Mouse (Mus musculus): ENCODE measurements around the gene Vmn2r70.

Gene Vmn2r70

DNA sequence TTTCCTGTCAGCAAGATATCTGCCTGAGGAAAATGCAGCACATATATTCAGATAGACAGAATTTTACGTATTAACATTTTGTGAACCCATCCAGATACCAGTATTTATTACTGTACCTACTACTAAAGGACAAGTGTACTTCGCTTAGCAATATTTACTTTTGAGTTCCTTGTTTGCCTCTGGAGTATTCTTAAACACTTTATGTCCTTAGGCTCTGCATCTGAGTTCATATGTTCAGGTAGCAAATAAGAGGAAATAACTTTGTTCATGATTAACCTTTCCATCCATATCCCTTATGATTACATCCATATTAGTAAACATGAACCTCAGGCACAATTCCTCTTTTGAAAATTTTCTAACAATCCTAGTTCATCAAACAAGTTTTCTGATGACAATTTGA is at the start of gene Vmn2r70:
Gene Vmn2r70 (minus strand): TSS at position 101 of the 400 bp plus-strand sequence.
- no peak for DNase-seq (ENCODE audit: low spot score in 2 of 2)

DNA sequence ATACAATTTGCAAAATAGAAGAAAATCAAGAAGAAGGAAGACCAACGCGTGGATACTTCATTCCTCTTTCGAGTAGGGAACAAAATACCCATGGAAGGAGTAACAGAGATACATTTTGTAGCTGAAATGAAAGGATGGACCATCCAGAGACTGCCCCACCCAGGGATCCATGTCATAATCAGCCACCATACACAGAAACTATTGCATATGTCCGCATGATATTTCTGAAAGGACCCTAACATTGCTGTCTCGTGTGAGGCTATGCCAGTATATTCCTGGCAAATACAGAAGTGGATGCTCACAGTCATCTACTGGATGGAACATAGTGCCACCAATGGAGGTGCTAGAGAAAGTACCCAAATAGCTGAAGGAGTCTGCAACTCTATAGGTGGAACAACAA is 6.2 kb downstream of the Vmn2r70 start, which contains the start of gene Vmn2r71:
Gene Vmn2r71 (plus strand): TSS at position 301 of the 400 bp plus-strand sequence.
- DNase-seq (ENCODE audit: low spot score in 2 of 2), result no peak

DNA sequence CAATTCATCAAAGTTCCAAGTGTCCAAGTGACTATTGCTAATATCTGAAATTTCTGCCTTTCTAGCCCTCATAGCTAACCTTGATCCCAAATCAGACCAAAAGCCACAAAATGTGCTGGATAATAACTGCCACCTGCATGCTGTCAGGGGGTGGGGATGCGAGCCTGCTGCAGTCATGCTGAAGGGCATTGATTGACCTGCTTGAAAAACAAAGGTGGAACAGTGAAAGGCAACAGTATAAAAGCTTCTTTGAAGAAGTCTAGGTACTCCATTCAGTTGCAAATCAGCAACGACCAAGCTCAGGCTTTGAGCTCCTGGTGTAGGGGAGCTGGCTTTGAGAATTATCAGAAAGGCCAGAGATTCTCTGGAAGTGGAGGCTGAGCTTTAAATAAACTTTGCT is 25.9 kb downstream of the Vmn2r70 start:
- no peak for DNase-seq (ENCODE audit: low spot score in 2 of 2)

DNA sequence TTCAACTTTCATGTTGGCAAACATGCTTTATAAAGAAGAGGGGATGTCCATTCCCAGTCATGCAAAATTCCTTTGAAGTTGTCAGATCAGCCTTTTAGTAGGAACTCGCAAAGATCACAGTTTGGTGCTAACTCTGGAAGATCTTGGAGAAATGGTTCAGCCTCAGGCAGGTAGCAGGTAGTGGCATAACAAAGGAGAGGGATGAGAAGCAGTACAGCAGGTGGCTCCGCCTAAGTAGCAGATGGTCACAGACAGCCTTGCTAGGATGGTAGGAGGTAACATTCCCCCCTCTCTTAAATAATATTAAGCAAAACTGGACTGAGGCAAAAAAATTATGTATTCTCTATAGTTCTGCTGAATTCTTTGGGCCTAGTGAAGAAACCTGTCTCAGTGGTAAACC is 26.9 kb downstream of the Vmn2r70 start:
- DNase-seq (ENCODE audit: low spot score in 2 of 2), result no peak
